Mouse (Mus musculus) ES-E14 (cell line): ENCODE measurements at regions not wholly inside any gene's neighbourhood (a gene's known extent, or its start where the extent isn't known, plus 50 kb on each side); places are given as distances from the start of the nearest gene placed in this dataset.

ENCODE experiments used
- CHD2 ChIP-seq: IDR thresholded peaks from 2 replicates; pipeline ENCODE4 v1.6.1; 2014; ENCODE audit warnings: mild to moderate bottlenecking, low read depth, low read length, inconsistent platforms
- MAFK ChIP-seq: IDR thresholded peaks from 2 replicates; pipeline ENCODE4 v1.6.1; 2014; ENCODE audit warnings: mild to moderate bottlenecking, low read depth, low read length, inconsistent platforms; ENCODE audit not compliant: insufficient read depth
- ZC3H11A ChIP-seq: IDR thresholded peaks from 2 replicates; pipeline ENCODE4 v1.6.1; 2012; ENCODE audit warnings: low read depth, mild to moderate bottlenecking, inconsistent platforms, low read length, borderline replicate concordance
- ZNF384 ChIP-seq: IDR thresholded peaks from 2 replicates; pipeline ENCODE4 v1.6.1; 2012; ENCODE audit warnings: low read depth, low read length, inconsistent platforms

- no peak for TF ChIP-seq CHD2
- no peak for TF ChIP-seq MAFK
- TF ChIP-seq ZNF384, result no peak
- no peak for TF ChIP-seq ZC3H11A
Observed at GRCm38 (mm10) chr2:63513554-63514226, 329.6 kb upstream of the Kcnh7 start.
